ENCODE assay signal across 8 mouse cellular contexts in the genomic region with DNA sequence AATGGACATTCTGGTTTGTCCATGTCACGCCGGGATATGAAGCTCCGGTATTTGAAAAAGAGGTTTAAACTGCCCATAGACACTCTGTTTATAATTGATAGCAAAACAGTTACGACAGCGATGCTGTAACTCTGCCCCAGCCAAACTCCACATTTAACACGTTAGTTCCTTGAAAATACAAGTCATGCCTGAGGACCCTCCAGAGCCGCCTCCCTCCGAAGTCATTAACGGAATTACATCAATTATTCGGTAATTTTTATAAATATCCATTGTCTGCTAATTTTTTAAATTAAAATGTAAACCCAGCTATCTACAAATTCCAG. TPM values are rescaled to one million over a fixed set of nuclear protein-coding genes. Genes with fewer than 3 reads are reported as not detected.
A peak's percentile ranks its signal among the peaks of the same experiment; 100 is the strongest.
DNase-seq lines count a peak whose midpoint lies in the region; ATAC-seq and TF ChIP-seq lines count a peak whose summit lies in the region.

No protein-coding gene starts in this region.

- H3K4me1 ChIP-seq in heart, embryonic 12.5 days (replicated peaks), result peaks cover 35% of the 10 kb centered on the region
- H3K4me1 ChIP-seq in midbrain, embryonic 16.5 days (ENCODE audit: control insufficient read depth, insufficient read depth, low read length), result peaks cover 18% of the 10 kb centered on the region

- peak overlapping the region; percentile 71 for H3K4me2 ChIP-seq in heart, embryonic 12.5 days
- H3K4me2 ChIP-seq in midbrain, embryonic 16.5 days (ENCODE audit: low read length), result peak overlapping the region; percentile 83

- DNase-seq in layer of hippocampus, adult 2 months (ENCODE audit: low spot score in 2 of 2), result no peak
- DNase-seq in layer of hippocampus, postnatal 10 days (ENCODE audit: low spot score in 2 of 2), result no peak
- DNase-seq in brain, adult 2 months (ENCODE audit: low read depth, low spot score), result peak; percentile 49
- peak; percentile 42 to 46 for DNase-seq in kidney, postnatal 36 days
- DNase-seq in left cerebral cortex, postnatal 25 days (ENCODE audit: low spot score in 2 of 2), result no peak
- DNase-seq in urinary bladder, postnatal 14 days (ENCODE audit: low spot score), result no peak

- WGBS in heart, embryonic 12.5 days, result 0% methylated on average over 10 of the region's 10 CpGs
- 0% methylated on average over 10 of the region's 10 CpGs for WGBS in midbrain, embryonic 16.5 days

- no peaks in the 10 kb centered on the region for H3K36me3 ChIP-seq in heart, embryonic 12.5 days
- no peaks in the 10 kb centered on the region for H3K36me3 ChIP-seq in midbrain, embryonic 16.5 days (ENCODE audit: control insufficient read depth, insufficient read depth, low read length)

- H3K4me3 ChIP-seq in layer of hippocampus, adult 2 months, result peak overlapping the region; percentile 79
- H3K4me3 ChIP-seq in heart, embryonic 12.5 days, result peak overlapping the region; percentile 81
- H3K4me3 ChIP-seq in midbrain, embryonic 16.5 days (ENCODE audit: low read depth, low read length), result peak overlapping the region; percentile 93

- no peaks in the 10 kb centered on the region for H3K27me3 ChIP-seq in heart, embryonic 12.5 days (replicated peaks)
- no peaks in the 10 kb centered on the region for H3K27me3 ChIP-seq in midbrain, embryonic 16.5 days (ENCODE audit: control insufficient read depth, insufficient read depth, low read depth, low read length)

- peak overlapping the region; percentile 94 for H3K27ac ChIP-seq in layer of hippocampus, adult 2 months
- H3K27ac ChIP-seq in heart, embryonic 12.5 days (ENCODE audit: poor library complexity, severe bottlenecking), result no peak overlapping the region
- H3K27ac ChIP-seq in midbrain, embryonic 16.5 days (ENCODE audit: low read length), result peak overlapping the region; percentile 77; the same call in 1 of the 2 replicates

- intact Hi-C loops in left cerebral cortex, postnatal 25 days (cut with DNase I), result loop anchor here (1.0 to 5.0 kb wide), 3 partner anchors 64 to 274 kb away; no protein-coding TSS in a partner anchor

- H3K9me3 ChIP-seq in heart, embryonic 12.5 days (replicated peaks), result no peaks in the 10 kb centered on the region
- H3K9me3 ChIP-seq in midbrain, embryonic 16.5 days (replicated peaks; ENCODE audit: control insufficient read depth, low read length, poor library complexity, severe bottlenecking), result no peaks in the 10 kb centered on the region

- TF ChIP-seq CTCF in layer of hippocampus, adult 2 months (conservative IDR thresholded peaks at IDR 0.05), result no peak

- no peak for ATAC-seq in heart, embryonic 12.5 days (ENCODE audit: insufficient number of reproducible peaks, low FRiP score)
- ATAC-seq in midbrain, embryonic 16.5 days, result no peak

- peak overlapping the region; percentile 91 for H3K9ac ChIP-seq in heart, embryonic 12.5 days
- H3K9ac ChIP-seq in midbrain, embryonic 16.5 days (ENCODE audit: low read depth, low read length), result peak overlapping the region; percentile 70; the same call in 1 of the 2 replicates

RNA-seq across cellular contexts. Expression of a gene that starts 0.6 kb away (rescaled TPM):
- total RNA-seq in layer of hippocampus, adult 2 months (2021), result 10 to 100 TPM; 45.9 to 53.7 TPM
- total RNA-seq in layer of hippocampus, postnatal 10 days (2021), result 10 to 100 TPM; 55.7 to 59.4 TPM
- polyA plus RNA-seq in heart, embryonic 12.5 days (2016; fragmentation: Nextera tagmentation; extraction: Ambion mirVana), result 66.2 and 69.1 TPM in 2 replicates
- 66.4 and 69.0 TPM in 2 replicates for polyA plus RNA-seq in midbrain, embryonic 16.5 days (2015; fragmentation: Nextera tagmentation; extraction: Ambion mirVana)
- 10 to 100 TPM; 49.3 to 52.8 TPM for total RNA-seq in left cerebral cortex, postnatal 25 days (2021)

Comparison
In these comparisons a context has a peak if more than half of its experiments do, and no peak if none do; other contexts are left out.
1. DNase-seq: peak in brain, adult 2 months (single experiment) and kidney, postnatal 36 days (2 of 2); none in layer of hippocampus, adult 2 months (0 of 2), layer of hippocampus, postnatal 10 days (0 of 2), left cerebral cortex, postnatal 25 days (0 of 2) and urinary bladder, postnatal 14 days (single experiment).
2. Peak in every context shown above with its lines, with median percentiles within 50 percentile points of each other: H3K4me3 ChIP-seq.